Mouse (Mus musculus) CD4-positive, CD25-positive, alpha-beta regulatory T cell, adult 2 months (primary cell): Measurements from ENCODE around the gene Chd9.
"Not testable (repeated sequence)": the region's sequence is repeated elsewhere in the genome, so short reads cannot be mapped to it uniquely, and the experiment has no call there.

Experiments used
- DNase-seq: peaks from one replicate; pipeline ENCODE4 v3.0.0-alpha.2; 2012; ENCODE audit warnings: low read depth, low spot score

Chd9 gene

DNA sequence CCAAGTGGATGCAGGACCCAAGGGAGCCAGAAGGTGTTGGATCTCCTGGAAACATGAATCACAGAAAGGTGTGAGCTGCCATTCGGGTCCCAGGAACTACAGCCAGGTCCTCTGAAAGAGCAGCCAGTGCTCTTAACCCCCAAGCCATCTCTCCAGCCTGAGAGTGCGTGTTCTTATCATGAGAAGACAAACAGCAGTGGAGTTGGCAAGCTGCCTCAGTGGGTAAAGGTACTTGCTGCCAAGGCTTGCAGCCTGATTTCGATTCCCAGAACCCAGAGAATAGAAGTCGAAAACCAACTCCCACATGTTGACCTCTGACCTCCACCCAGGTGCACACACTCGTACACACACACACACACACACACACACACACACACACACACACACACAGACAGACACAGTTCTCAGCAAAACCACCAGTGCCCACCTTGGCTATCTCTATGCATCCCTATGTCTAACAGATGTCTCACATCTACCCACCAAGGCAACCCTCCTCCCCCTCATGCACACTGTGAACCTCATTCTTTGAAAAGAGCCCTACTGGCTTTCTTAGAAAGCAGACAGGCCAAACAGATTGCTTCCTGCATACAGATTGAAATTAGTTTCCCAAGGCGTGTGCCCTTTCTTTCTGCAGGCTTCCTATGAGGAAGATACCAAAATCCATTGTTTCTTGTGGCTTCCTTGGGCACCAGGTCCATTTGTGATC, 43.4 kb downstream of the Chd9 start:
- peak; percentile 18 for DNase-seq

DNA sequence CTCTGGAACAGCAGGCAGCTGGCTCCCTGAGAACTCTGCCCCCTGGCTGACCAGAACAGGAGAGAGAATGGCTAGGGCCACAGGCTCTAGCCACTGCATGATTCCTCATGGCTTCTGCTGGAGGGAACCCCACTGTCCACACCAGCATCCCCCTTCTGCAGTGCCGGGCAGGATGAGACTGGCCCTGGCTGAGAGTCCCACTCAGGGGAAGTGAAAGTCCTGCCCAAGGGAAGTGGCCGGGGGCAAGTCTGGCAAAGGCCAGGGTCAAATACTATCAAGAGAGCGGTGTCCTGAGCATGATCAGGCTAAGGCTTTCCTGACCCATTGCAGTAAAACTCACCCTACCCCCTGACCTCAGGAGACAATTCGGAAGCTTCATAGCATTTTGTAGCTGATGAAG, 44.9 kb downstream of the Chd9 start:
- no peak for DNase-seq

- DNase-seq: peak; percentile 41
These were observed 48.1 kb downstream of the Chd9 start for GRCm38 (mm10) chr8:90876213-90876721.

GRCm38 (mm10) chr8:90876722-90877429, 48.7 kb downstream of the Chd9 start:
- DNase-seq: peak; percentile 72

DNA sequence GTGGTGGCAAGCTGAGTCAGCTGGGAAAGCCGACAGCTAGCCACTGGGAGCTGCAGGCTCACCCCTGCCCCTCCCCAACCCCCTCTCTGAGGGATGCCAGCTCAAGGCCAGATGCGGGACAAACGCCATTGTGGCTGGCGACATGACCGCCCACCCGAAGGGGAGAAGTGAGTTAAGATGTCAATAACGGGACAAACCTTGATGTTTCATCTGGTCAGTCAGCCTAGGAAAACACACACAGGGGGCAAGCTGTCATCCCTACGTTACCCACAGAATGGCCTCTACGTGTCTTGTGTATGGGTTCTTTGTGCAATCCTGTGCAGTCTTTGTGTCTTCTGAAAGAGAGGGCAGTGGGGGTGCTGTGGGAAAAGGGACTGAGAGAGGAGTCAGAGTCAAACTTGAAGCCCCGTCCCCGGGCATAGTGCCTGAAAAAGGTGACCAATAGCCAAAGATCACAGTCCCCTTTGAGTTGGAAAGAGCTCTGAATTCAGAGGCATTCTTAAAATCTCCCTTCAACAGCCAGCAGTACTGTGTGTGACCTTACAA, 49.4 kb downstream of the Chd9 start:
- no peak for DNase-seq

GRCm38 (mm10) chr8:90878551-90878950, 50.4 kb downstream of the Chd9 start:
- DNase-seq: peak; percentile 35

GRCm38 (mm10) chr8:90880041-90880440, 51.9 kb downstream of the Chd9 start:
- DNase-seq: no peak

- DNase-seq: peak; percentile 46
These were observed 53.0 kb downstream of the Chd9 start for GRCm38 (mm10) chr8:90881181-90881580.

DNA sequence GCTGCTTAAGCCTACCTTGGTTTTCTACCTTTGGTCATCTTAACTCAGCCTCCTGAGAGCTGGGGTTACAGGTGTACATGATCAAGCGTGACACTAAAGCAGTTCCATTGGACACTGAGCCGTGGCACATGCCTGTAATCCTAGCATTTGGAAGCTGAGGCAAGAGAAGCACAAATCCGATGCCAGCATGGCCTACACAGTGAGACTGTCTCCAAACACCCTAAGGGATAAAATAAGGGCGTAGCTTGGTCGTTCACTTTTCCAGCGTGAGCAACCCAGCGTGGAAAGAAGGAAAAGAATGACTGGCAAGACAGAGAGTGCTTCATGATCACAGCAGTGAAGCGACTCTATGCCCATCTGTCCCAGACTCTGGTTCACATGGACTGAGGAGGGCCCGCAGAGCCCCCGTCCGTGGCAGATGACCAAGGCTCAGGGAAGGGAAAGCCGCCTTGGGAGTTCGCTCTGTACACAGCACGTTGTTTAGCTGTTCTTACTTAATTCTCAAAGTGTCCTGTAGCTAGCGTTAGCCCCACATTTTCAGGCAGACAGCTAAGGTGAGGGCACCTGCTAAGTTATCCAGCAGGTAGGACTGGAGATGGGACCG, 54.0 kb downstream of the Chd9 start:
- DNase-seq: no peak

GRCm38 (mm10) chr8:90885671-90886368, 57.7 kb downstream of the Chd9 start:
- DNase-seq: no peak

DNA sequence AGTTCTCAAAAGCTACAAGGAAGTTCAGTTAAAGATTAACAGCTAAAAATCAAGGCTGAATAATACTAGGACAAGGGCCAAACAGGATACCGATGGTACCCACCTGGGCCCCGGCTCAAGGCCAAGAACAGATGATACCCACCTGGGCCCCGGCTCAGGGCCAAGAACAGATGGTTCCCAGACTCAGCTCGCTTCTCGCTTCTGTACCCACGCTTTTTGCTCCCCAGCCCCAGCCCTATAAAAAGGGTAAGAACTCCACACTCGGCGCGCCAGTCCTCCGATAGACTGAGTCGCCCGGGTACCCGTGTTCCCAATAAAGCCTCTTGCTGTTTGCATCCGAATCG, 58.2 kb downstream of the Chd9 start:
- not testable (repeated sequence) for DNase-seq

GRCm38 (mm10) chr8:90887328-90887727, 59.2 kb downstream of the Chd9 start:
- DNase-seq: not testable (repeated sequence)

GRCm38 (mm10) chr8:90891872-90892578, 63.9 kb downstream of the Chd9 start:
- DNase-seq: no peak

DNA sequence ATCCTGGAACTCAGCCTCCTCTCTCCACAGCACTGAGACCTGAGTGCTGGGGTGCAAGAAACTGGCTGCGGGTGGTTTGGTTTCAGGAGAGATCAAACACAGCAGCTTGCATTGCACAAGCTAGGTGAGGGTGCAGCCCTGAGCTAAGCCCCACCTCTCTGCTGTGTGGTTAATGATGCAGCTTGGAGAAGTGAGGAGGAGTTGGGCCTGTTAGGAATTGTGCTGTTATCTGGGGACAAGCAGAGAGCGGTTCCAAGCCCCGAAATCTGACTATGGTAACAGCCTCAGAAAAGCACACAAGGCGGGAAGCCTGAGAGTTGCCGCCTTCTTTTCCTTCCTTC, 64.4 kb downstream of the Chd9 start:
- no peak for DNase-seq

DNA sequence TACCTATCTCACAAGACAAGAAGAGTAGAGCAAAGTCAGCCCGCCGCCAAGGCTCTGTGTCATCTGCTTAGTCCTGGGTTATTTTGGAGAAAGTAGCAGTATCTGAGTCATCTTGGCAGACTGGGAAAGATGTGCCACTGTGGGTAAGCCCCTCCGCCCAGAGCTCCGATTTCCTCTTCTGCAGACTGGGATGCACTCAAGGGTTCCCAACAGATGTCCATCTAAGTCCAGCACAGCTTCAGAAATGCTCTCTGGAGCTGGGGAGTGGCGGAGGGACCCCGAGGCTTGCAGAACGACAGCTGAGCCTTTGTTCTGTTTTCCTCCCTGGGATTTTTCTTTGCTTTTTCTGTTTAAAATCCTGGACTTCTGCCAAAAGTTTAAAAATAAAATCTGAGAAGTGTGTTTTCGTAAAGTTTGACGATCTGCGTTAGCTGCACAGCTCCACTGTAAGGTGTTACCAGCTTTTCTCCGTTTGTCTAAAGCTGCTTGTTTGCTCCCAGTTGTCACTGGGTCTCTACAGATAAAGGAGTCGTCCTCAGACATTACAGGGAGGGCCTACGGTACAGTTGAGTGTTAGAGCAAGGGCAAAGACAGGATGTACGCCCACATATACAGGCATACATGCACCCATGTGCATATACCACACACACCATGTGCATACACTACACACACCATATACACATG, 66.2 kb downstream of the Chd9 start:
- no peak for DNase-seq

DNA sequence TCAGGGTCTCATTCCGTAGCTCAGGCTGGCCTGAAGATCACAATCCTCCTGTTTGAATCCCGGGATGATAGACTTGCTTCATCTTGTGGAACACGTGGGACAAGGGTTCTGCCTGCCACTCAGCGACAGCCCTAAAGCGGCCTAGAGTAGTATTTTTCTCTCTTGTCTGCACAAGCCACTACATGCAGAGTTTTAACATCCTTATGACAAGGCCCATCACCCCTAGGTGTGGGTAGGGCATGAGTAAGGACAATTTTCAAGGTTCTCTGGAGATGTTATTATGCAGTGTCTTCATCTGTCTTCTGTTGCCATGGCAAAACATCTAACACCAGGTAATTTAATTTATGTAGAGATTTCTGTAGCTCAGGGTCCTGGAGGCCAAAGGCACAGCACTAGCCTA, 69.2 kb downstream of the Chd9 start:
- no peak for DNase-seq

DNA sequence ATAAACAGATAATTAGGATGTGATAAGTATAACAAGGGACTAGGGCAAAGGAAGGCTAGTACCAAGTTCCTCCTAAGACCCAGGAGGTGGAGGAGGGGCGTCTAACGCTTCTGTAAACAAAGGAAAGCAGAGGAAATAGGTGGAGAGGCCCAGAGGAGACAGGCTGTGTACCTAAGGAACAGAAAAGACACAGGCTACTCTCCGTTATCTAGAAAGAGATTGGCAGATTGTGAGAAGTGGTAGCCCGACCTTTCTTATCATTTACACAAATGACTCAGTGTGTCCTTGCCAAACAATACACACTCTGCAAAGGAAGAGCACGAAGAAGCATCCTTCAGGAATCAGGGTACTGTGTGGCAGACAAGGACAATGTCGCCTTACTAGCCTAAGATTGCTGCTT, 70.4 kb downstream of the Chd9 start:
- DNase-seq: no peak

GRCm38 (mm10) chr8:90902002-90902401, 73.8 kb downstream of the Chd9 start:
- no peak for DNase-seq

GRCm38 (mm10) chr8:90904171-90904706, 76.1 kb downstream of the Chd9 start:
- no peak for DNase-seq

- no peak for DNase-seq
These were observed 78.8 kb downstream of the Chd9 start for GRCm38 (mm10) chr8:90906922-90907321.

GRCm38 (mm10) chr8:90907516-90907847, 79.3 kb downstream of the Chd9 start:
- DNase-seq: no peak
